Mouse (Mus musculus): ENCODE results near the gene Tsga10. TPM values are rescaled to one million over a fixed set of nuclear protein-coding genes. Genes with fewer than 3 reads are reported as not detected.

The Tsga10 gene
- polyA plus RNA-seq (2021; fragmentation: Nextera tagmentation), result 4.3 and 5.7 TPM in 2 replicates
- long read RNA-seq, experiment 1, partial matches to known transcripts, result 6 of 12 reads
- long read RNA-seq, experiment 1, other reads (novel, unspliced or antisense), result 4 of 12 reads
- long read RNA-seq, experiment 2, transcript Tsga10-207 (8 exons, 2,861 nt), result minor isoform, 8 of 40 reads
- long read RNA-seq, experiment 2, transcript Tsga10-204 (8 exons, 3,953 nt), result major isoform, 9 of 40 reads
- long read RNA-seq, experiment 2, partial matches to known transcripts, result 4 of 40 reads
- long read RNA-seq, experiment 2, other reads (novel, unspliced or antisense), result 15 of 40 reads

DNA sequence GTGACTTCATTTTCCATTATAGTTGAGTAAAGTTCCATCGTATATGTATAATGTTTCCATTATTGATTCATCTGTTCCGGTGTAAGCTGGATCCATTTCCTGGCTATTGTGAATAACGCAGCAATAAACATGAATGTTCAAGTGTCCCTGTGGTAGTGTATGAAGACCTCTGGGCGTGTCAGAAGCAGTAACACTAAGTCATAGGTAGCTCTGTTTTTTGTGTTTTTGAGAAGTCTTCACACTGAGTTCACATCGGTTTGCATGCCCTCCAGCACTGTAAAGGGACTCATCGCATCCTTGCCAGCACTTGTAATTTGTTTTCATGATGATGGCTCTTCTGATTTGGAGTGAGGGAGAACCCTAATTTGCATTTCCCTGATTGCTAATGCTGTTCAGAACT is at the start of gene Tsga10:
Gene Tsga10 (minus strand): TSS at position 144 of the 400 bp plus-strand sequence.

GRCm38 (mm10) chr1:37890025-37890652 is 23.9 kb upstream of the Tsga10 start, which contains the start of the genes Mitd1 and Mrpl30:
TSS of gene Mitd1 (minus strand) at chr1:37890411.
TSS of gene Mrpl30 (plus strand) at chr1:37890477.

GRCm38 (mm10) chr1:37871704-37872103 is 5.5 kb upstream of the Tsga10 start, which contains the start of gene Lipt1:
TSS of gene Lipt1 (plus strand) at chr1:37871738.

DNA sequence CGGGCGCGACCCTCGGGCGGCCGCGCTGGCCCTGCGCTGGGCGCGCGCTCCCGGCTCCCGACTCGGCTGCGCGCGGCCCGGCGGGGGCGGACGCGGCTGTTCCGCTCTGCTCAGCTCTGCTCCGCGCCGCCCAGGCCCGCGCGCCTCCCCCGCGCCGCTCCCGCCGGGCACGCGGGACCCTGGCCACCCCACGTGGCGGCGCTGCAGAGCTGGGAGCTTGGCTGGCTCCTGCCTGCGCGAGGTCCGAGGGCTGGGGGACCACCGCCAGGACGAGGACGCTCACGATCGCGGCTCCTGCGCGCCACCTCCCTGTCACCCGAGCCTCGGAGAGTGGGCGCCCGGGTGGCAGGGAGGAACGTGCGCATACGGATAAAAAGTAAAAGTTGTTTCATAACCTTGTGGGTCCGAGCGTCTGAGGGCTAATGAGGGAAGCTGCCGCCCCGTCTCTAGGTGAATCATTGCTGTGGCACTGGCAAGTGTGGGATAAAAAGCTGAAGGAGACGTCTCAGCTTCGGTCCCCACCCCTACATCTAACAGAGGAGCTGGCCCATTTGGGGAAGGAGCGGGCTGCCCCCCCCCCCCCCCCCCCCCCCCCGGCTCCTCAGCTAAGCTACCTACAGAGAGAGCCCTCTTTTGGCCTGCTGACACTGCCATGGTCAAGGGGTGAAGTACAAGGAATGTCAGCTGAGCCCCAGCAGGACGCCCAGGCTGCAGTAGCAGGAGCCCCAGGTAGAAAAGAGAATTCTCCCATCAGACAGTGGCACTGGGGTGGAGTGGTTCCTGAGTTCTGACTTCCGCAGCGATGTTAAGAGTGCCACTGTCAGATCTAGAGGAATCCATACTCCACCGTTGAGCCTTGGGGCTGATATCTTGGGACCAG is 146.2 kb downstream of the Tsga10 start, which contains the start of gene 2010300C02Rik:
Gene 2010300C02Rik (minus strand): TSS at position 325 of the 880 bp plus-strand sequence.

Other genes with a start within 250 kb of the Tsga10 start
- 43.4 and 54.0 TPM in 2 replicates for gene 2010300C02Rik, start 146.3 kb downstream of the Tsga10 start, polyA plus RNA-seq (2021; fragmentation: Nextera tagmentation)
- gene Lipt1, start 5.3 kb upstream of the Tsga10 start, polyA plus RNA-seq (2021; fragmentation: Nextera tagmentation), result 5.6 and 6.1 TPM in 2 replicates
- 8.1 and 10.9 TPM in 2 replicates for gene Mitd1, start 24.0 kb upstream of the Tsga10 start, polyA plus RNA-seq (2021; fragmentation: Nextera tagmentation)
- gene Mrpl30, start 24.0 kb upstream of the Tsga10 start, polyA plus RNA-seq (2021; fragmentation: Nextera tagmentation), result 293 and 313 TPM in 2 replicates
- 0.30 and 0.41 TPM in 2 replicates for gene Lyg2, start 50.1 kb upstream of the Tsga10 start, polyA plus RNA-seq (2021; fragmentation: Nextera tagmentation)
- gene Lyg1, start 91.3 kb upstream of the Tsga10 start, polyA plus RNA-seq (2021; fragmentation: Nextera tagmentation), result not detected in 2 replicates
- 75.3 and 88.8 TPM in 2 replicates for gene Txndc9, start 131.5 kb upstream of the Tsga10 start, polyA plus RNA-seq (2021; fragmentation: Nextera tagmentation)
- 17.8 and 19.8 TPM in 2 replicates for gene Eif5b, start 131.6 kb upstream of the Tsga10 start, polyA plus RNA-seq (2021; fragmentation: Nextera tagmentation)

Data from layer of hippocampus, adult 6 months (tissue).